Mouse (Mus musculus): ENCODE data around the gene T2. TPM values are rescaled to one million over a fixed set of nuclear protein-coding genes. Genes with fewer than 3 reads are reported as not detected.

The T2 gene
- total RNA-seq, 2 experiments from 2014 or later = not detected

GRCm38 (mm10) chr17:8420739-8421138 lies 64.9 kb downstream of the T2 start:
- DNase-seq = no peak

GRCm38 (mm10) chr17:8421517-8421916 lies 65.7 kb downstream of the T2 start:
- DNase-seq = peak in 1 of 2 experiments; percentile 9

GRCm38 (mm10) chr17:8423283-8423682 lies 67.5 kb downstream of the T2 start:
- DNase-seq = peak in 1 of 2 experiments; percentile 10

- DNase-seq = no peak
These were observed 73.6 kb downstream of the T2 start for GRCm38 (mm10) chr17:8429436-8429835.

GRCm38 (mm10) chr17:8429896-8430295 lies 74.1 kb downstream of the T2 start:
- DNase-seq = no peak

GRCm38 (mm10) chr17:8432179-8432800 lies 76.5 kb downstream of the T2 start:
- no peak for DNase-seq

- DNase-seq = no peak
These were observed 77.6 kb downstream of the T2 start for GRCm38 (mm10) chr17:8433121-8433977.

GRCm38 (mm10) chr17:8433978-8434960 lies 78.5 kb downstream of the T2 start, which contains the start of gene T:
T (plus strand) TSS chr17:8434423.
- no peak for DNase-seq

- no peak for DNase-seq
These were observed 80.4 kb downstream of the T2 start for GRCm38 (mm10) chr17:8436184-8436583.

- no peak for DNase-seq
These were observed 88.3 kb downstream of the T2 start for GRCm38 (mm10) chr17:8444062-8444461.

GRCm38 (mm10) chr17:8447676-8448192 lies 91.9 kb downstream of the T2 start:
- DNase-seq = peak; percentile 11 to 58

- no peak for DNase-seq
These were observed 92.5 kb downstream of the T2 start for GRCm38 (mm10) chr17:8448324-8448723.

- no peak for DNase-seq
These were observed 99.4 kb downstream of the T2 start for GRCm38 (mm10) chr17:8455196-8455595.

GRCm38 (mm10) chr17:8455601-8456000 lies 99.8 kb downstream of the T2 start:
- no peak for DNase-seq

- no peak for DNase-seq
These were observed 101.2 kb downstream of the T2 start for GRCm38 (mm10) chr17:8456856-8457460.

GRCm38 (mm10) chr17:8461568-8461967 lies 105.8 kb downstream of the T2 start:
- peak; percentile 60 to 73 for DNase-seq

- peak; percentile 63 to 65 for DNase-seq
These were observed 107.8 kb downstream of the T2 start for GRCm38 (mm10) chr17:8463482-8464128.

GRCm38 (mm10) chr17:8467771-8468170 lies 112.0 kb downstream of the T2 start:
- DNase-seq = no peak

GRCm38 (mm10) chr17:8468716-8469344 lies 113.0 kb downstream of the T2 start:
- peak; percentile 88 for DNase-seq
